Mouse (Mus musculus) bone marrow, adult 2 months (tissue): ENCODE results near the gene Vwa8.

Experiments
- CTCF ChIP-seq: fragments of 200-500 bp; IDR thresholded peaks from 2 replicates; pipeline ENCODE4 v1.5.1; 2011; ENCODE audit warnings: low read length, control low read depth; ENCODE audit not compliant: control insufficient read depth, insufficient read depth
- POLR2A ChIP-seq: fragments of 200-500 bp; IDR thresholded peaks from 2 replicates; pipeline ENCODE4 v1.6.1; 2011; ENCODE audit warnings: low read depth, mild to moderate bottlenecking, control low read depth, low read length, borderline replicate concordance; ENCODE audit not compliant: control insufficient read depth

GRCm38 (mm10) chr14:79136585-79136984, 287.7 kb downstream of the Vwa8 start:
- TF ChIP-seq CTCF, result no peak
- no peak for TF ChIP-seq POLR2A
